ENCODE assay signal across 27 mouse cellular contexts in genomic region chr1:55585441-55585840, GRCm38 (mm10).
DNase-seq lines count a peak whose midpoint lies in the region; ATAC-seq lines count a peak whose summit lies in the region.
"Had no signal": no experiment of that assay in that cellular context is flagged by ENCODE, and none has a peak within 500 bp of the region (broad histone marks: within the 10 kb centered on the region; RNA-seq: fewer than 3 reads in every experiment).

No protein-coding gene starts in this region.

- no peaks in the 10 kb centered on the region for H3K36me3 ChIP-seq in embryonic facial prominence, embryonic 14.5 days (ENCODE audit: control insufficient read depth, insufficient read depth, low read length)
- H3K36me3 ChIP-seq in embryonic facial prominence, embryonic 10.5 days (replicated peaks), result no peaks in the 10 kb centered on the region
- H3K36me3 ChIP-seq in heart, embryonic 12.5 days, result no peaks in the 10 kb centered on the region
- H3K36me3 ChIP-seq: embryonic facial prominence, embryonic 15.5 days; forebrain, embryonic 12.5 days; heart, embryonic 15.5 days; hindbrain, embryonic 10.5 days; hindbrain, embryonic 15.5 days; liver, embryonic 15.5 days had no signal

- H3K4me1 ChIP-seq in embryonic facial prominence, embryonic 14.5 days (ENCODE audit: control insufficient read depth, insufficient read depth, low read length), result 0 out of 2 replicates have a peak, but pooled peaks cover 5% of the 10 kb centered on the region
- no peaks in the 10 kb centered on the region for H3K4me1 ChIP-seq in embryonic facial prominence, embryonic 10.5 days
- 0 out of 2 replicates have a peak, but pooled peaks cover 3% of the 10 kb centered on the region for H3K4me1 ChIP-seq in heart, embryonic 12.5 days (replicated peaks)
- H3K4me1 ChIP-seq: hindbrain, embryonic 10.5 days; hindbrain, embryonic 15.5 days; liver, embryonic 15.5 days had no signal

- intact Hi-C loops in heart, postnatal 10 days (cut with DNase I), result loop anchor here (5.0 kb wide), 1 partner anchor 178 kb away; the partner anchor contains the start of gene Plcl1
- intact Hi-C loops in left cerebral cortex, postnatal 10 days (cut with DNase I), result no loop called here

- H3K9me3 ChIP-seq in embryonic facial prominence, embryonic 14.5 days (ENCODE audit: control insufficient read depth, low read length), result no peaks in the 10 kb centered on the region
- no peaks in the 10 kb centered on the region for H3K9me3 ChIP-seq in embryonic facial prominence, embryonic 10.5 days
- H3K9me3 ChIP-seq in heart, embryonic 12.5 days (replicated peaks), result no peaks in the 10 kb centered on the region
- H3K9me3 ChIP-seq: embryonic facial prominence, embryonic 15.5 days; forebrain, embryonic 12.5 days; heart, embryonic 15.5 days; hindbrain, embryonic 10.5 days; hindbrain, embryonic 15.5 days; liver, embryonic 15.5 days had no signal

- 75% methylated on average over 4 of the region's 4 CpGs for WGBS in embryonic facial prominence, embryonic 14.5 days
- WGBS in embryonic facial prominence, embryonic 10.5 days, result 90% methylated on average over 4 of the region's 4 CpGs
- 68% methylated on average over 4 of the region's 4 CpGs for WGBS in heart, embryonic 12.5 days

- H3K9ac ChIP-seq in embryonic facial prominence, embryonic 14.5 days (ENCODE audit: low read depth, low read length), result no peak overlapping the region
- H3K9ac ChIP-seq in heart, embryonic 12.5 days, result no peak overlapping the region
- H3K9ac ChIP-seq: embryonic facial prominence, embryonic 15.5 days; forebrain, embryonic 12.5 days; forebrain, postnatal 0 days; heart, embryonic 15.5 days; hindbrain, embryonic 15.5 days; liver, embryonic 15.5 days; lung, embryonic 14.5 days had no signal

- ATAC-seq in embryonic facial prominence, embryonic 14.5 days (ENCODE audit: low read depth), result peak; percentile 37; the same call in 1 of the 2 replicates
- no peak for ATAC-seq in heart, embryonic 12.5 days (ENCODE audit: insufficient number of reproducible peaks, low FRiP score)
- ATAC-seq: forebrain, postnatal 0 days; inflammation-experienced regulatory T-cells, adult 6 months had no signal

- no peaks in the 10 kb centered on the region for H3K27me3 ChIP-seq in embryonic facial prominence, embryonic 14.5 days (replicated peaks; ENCODE audit: control insufficient read depth, insufficient read depth, low read length)
- H3K27me3 ChIP-seq in embryonic facial prominence, embryonic 10.5 days (replicated peaks; ENCODE audit: low read depth, poor library complexity, severe bottlenecking), result no peaks in the 10 kb centered on the region
- H3K27me3 ChIP-seq in heart, embryonic 12.5 days (replicated peaks), result no peaks in the 10 kb centered on the region
- H3K27me3 ChIP-seq: embryonic facial prominence, embryonic 15.5 days; forebrain, embryonic 12.5 days; heart, embryonic 15.5 days; hindbrain, embryonic 15.5 days; liver, embryonic 15.5 days had no signal

- no peak overlapping the region for H3K4me2 ChIP-seq in embryonic facial prominence, embryonic 14.5 days (ENCODE audit: low read depth, low read length)
- H3K4me2 ChIP-seq in heart, embryonic 12.5 days, result no peak overlapping the region
- H3K4me2 ChIP-seq: embryonic facial prominence, embryonic 15.5 days; forebrain, embryonic 12.5 days; heart, embryonic 15.5 days; hindbrain, embryonic 15.5 days; liver, embryonic 15.5 days; lung, embryonic 14.5 days had no signal

- no peak overlapping the region for H3K4me3 ChIP-seq in embryonic facial prominence, embryonic 14.5 days (ENCODE audit: low read depth, low read length)
- H3K4me3 ChIP-seq in embryonic facial prominence, embryonic 10.5 days, result no peak overlapping the region
- H3K4me3 ChIP-seq in heart, embryonic 12.5 days, result no peak overlapping the region
- H3K4me3 ChIP-seq: embryonic facial prominence, embryonic 15.5 days; forebrain, embryonic 12.5 days; heart, embryonic 15.5 days; hindbrain, embryonic 10.5 days; hindbrain, embryonic 15.5 days; layer of hippocampus, adult 2 months; liver, embryonic 15.5 days had no signal

- no peak overlapping the region for H3K27ac ChIP-seq in embryonic facial prominence, embryonic 14.5 days (replicated peaks; ENCODE audit: low read depth, low read length)
- no peak overlapping the region for H3K27ac ChIP-seq in embryonic facial prominence, embryonic 10.5 days (replicated peaks)
- no peak overlapping the region for H3K27ac ChIP-seq in heart, embryonic 12.5 days (ENCODE audit: poor library complexity, severe bottlenecking)
- H3K27ac ChIP-seq: embryonic facial prominence, embryonic 15.5 days; forebrain, embryonic 12.5 days; heart, embryonic 15.5 days; hindbrain, embryonic 10.5 days; hindbrain, embryonic 15.5 days; layer of hippocampus, adult 2 months; liver, embryonic 15.5 days had no signal

- peak; percentile 74 for DNase-seq in embryonic facial prominence, embryonic 14.5 days (ENCODE audit: low spot score)
- DNase-seq in embryonic facial prominence, embryonic 10.5 days (ENCODE audit: low spot score), result no peak
- peak; percentile 25 to 43 for DNase-seq in heart, postnatal 10 days
- DNase-seq in ovary, postnatal 36 days (ENCODE audit: low spot score), result peak; percentile 5
- no peak for DNase-seq in ovary, postnatal 14 days (ENCODE audit: low spot score)
- DNase-seq in gastrocnemius, postnatal 25 days, result peak; percentile 24
- no peak for DNase-seq in left cerebral cortex, postnatal 10 days (ENCODE audit: extremely low spot score in 1 of 2, low spot score in 2 of 2)
- DNase-seq: adrenal gland, postnatal 14 days; cerebellum, adult 11 months; cerebellum, adult 9-11 months; forebrain, postnatal 0 days; kidney, adult 11 months; kidney, postnatal 36 days; left cerebral cortex, postnatal 4 days; liver; lung, embryonic 14.5 days; lung, postnatal 14 days; midbrain, embryonic 14.5 days had no signal

Comparison
In these comparisons a context has a peak if more than half of its experiments do, and no peak if none do; other contexts are left out.
1. DNase-seq: peak in embryonic facial prominence, embryonic 14.5 days (single experiment), heart, postnatal 10 days (2 of 2), ovary, postnatal 36 days (single experiment) and gastrocnemius, postnatal 25 days (single experiment); none in embryonic facial prominence, embryonic 10.5 days (single experiment), ovary, postnatal 14 days (single experiment) and left cerebral cortex, postnatal 10 days (0 of 2).